Mouse (Mus musculus): ENCODE data around the gene Mpzl1. TPM values are rescaled to one million over a fixed set of nuclear protein-coding genes. Genes with fewer than 3 reads are reported as not detected.
"Not testable (repeated sequence)": the region's sequence is repeated elsewhere in the genome, so short reads cannot be mapped to it uniquely, and the experiment has no call there.

Mpzl1 gene
- polyA plus RNA-seq (2014; fragmentation: Nextera tagmentation; extraction: Ambion mirVana): 138 and 159 TPM in 2 replicates

GRCm38 (mm10) chr1:165634151-165634884, at the start of gene Mpzl1:
TSS of gene Mpzl1 (minus strand) at chr1:165634538.
- no peaks in the 10 kb centered on the region for H3K9me3 ChIP-seq (ENCODE audit: control insufficient read depth, low read length)
- H3K4me3 ChIP-seq (replicated peaks; ENCODE audit: low read depth, low read length): peak within 1 kb of the TSS; percentile 86
- ATAC-seq (ENCODE audit: low FRiP score, low TSS enrichment) (peak; percentile 99), DNase-seq (peak; percentile 99)
- H3K27ac ChIP-seq (replicated peaks; ENCODE audit: low read depth, low read length): peak within 1 kb of the TSS; percentile 96
- peak within 1 kb of the TSS; percentile 89 for H3K9ac ChIP-seq (replicated peaks; ENCODE audit: low read length)
- peak within 1 kb of the TSS; percentile 69 for H3K4me2 ChIP-seq (ENCODE audit: low read length)
- no peaks in the 10 kb centered on the region for H3K27me3 ChIP-seq (ENCODE audit: control insufficient read depth, insufficient read depth, low read length)
- WGBS: under 1% methylated on average over 61 of the region's 73 CpGs
- peaks cover 25% of the 10 kb centered on the region for H3K4me1 ChIP-seq (ENCODE audit: control insufficient read depth, insufficient read depth, low read length)
- H3K36me3 ChIP-seq (ENCODE audit: control insufficient read depth, insufficient read depth, low read length): no peaks in the 10 kb centered on the region

- WGBS: 85% methylated on average over 18 of the region's 18 CpGs
- no peaks in the 10 kb centered on the region for H3K27me3 ChIP-seq (ENCODE audit: control insufficient read depth, insufficient read depth, low read length)
- H3K27ac ChIP-seq (replicated peaks; ENCODE audit: low read depth, low read length): no peak overlapping the region
- no peaks in the 10 kb centered on the region for H3K4me1 ChIP-seq (ENCODE audit: control insufficient read depth, insufficient read depth, low read length)
- H3K9me3 ChIP-seq (ENCODE audit: control insufficient read depth, low read length): no peaks in the 10 kb centered on the region
- H3K4me3 ChIP-seq (replicated peaks; ENCODE audit: low read depth, low read length): no peak overlapping the region
- H3K9ac ChIP-seq (replicated peaks; ENCODE audit: low read length): no peak overlapping the region
- no peak overlapping the region for H3K4me2 ChIP-seq (ENCODE audit: low read length)
- ATAC-seq (ENCODE audit: low FRiP score, low TSS enrichment) (no peak), DNase-seq (no peak)
- H3K36me3 ChIP-seq (ENCODE audit: control insufficient read depth, insufficient read depth, low read length): no peaks in the 10 kb centered on the region
Measured at GRCm38 (mm10) chr1:165682056-165682853, 47.9 kb upstream of the Mpzl1 start.

- Histone ChIP-seq H3K4me3 (replicated peaks; ENCODE audit: low read depth, low read length) (no peak overlapping the region), H3K4me2 (ENCODE audit: low read length) (no peak overlapping the region), H3K36me3 (ENCODE audit: control insufficient read depth, insufficient read depth, low read length) (no peaks in the 10 kb centered on the region), H3K4me1 (ENCODE audit: control insufficient read depth, insufficient read depth, low read length) (no peaks in the 10 kb centered on the region), H3K9me3 (ENCODE audit: control insufficient read depth, low read length) (no peaks in the 10 kb centered on the region), H3K27me3 (ENCODE audit: control insufficient read depth, insufficient read depth, low read length) (no peaks in the 10 kb centered on the region), H3K27ac (replicated peaks; ENCODE audit: low read depth, low read length) (no peak overlapping the region), H3K9ac (replicated peaks; ENCODE audit: low read length) (no peak overlapping the region)
- 71% methylated on average over 13 of the region's 13 CpGs for WGBS
- ATAC-seq (ENCODE audit: low FRiP score, low TSS enrichment): no peak
- DNase-seq: no peak
Measured at GRCm38 (mm10) chr1:165681045-165681794, 46.9 kb upstream of the Mpzl1 start.

GRCm38 (mm10) chr1:165680086-165680485, 45.7 kb upstream of the Mpzl1 start:
- H3K36me3 ChIP-seq (ENCODE audit: control insufficient read depth, insufficient read depth, low read length); DNase-seq; H3K27ac ChIP-seq (replicated peaks; ENCODE audit: low read depth, low read length); H3K4me3 ChIP-seq (replicated peaks; ENCODE audit: low read depth, low read length); H3K9me3 ChIP-seq (ENCODE audit: control insufficient read depth, low read length); H3K4me1 ChIP-seq (ENCODE audit: control insufficient read depth, insufficient read depth, low read length); H3K27me3 ChIP-seq (ENCODE audit: control insufficient read depth, insufficient read depth, low read length); H3K4me2 ChIP-seq (ENCODE audit: low read length); ATAC-seq (ENCODE audit: low FRiP score, low TSS enrichment); H3K9ac ChIP-seq (replicated peaks; ENCODE audit: low read length): not testable (repeated sequence)

GRCm38 (mm10) chr1:165679618-165679997, 45.3 kb upstream of the Mpzl1 start:
- Histone ChIP-seq H3K9ac (replicated peaks; ENCODE audit: low read length) (no peak overlapping the region), H3K27ac (replicated peaks; ENCODE audit: low read depth, low read length) (no peak overlapping the region), H3K36me3 (ENCODE audit: control insufficient read depth, insufficient read depth, low read length) (no peaks in the 10 kb centered on the region), H3K27me3 (ENCODE audit: control insufficient read depth, insufficient read depth, low read length) (no peaks in the 10 kb centered on the region), H3K4me1 (ENCODE audit: control insufficient read depth, insufficient read depth, low read length) (no peaks in the 10 kb centered on the region), H3K4me2 (ENCODE audit: low read length) (no peak overlapping the region), H3K4me3 (replicated peaks; ENCODE audit: low read depth, low read length) (no peak overlapping the region), H3K9me3 (ENCODE audit: control insufficient read depth, low read length) (no peaks in the 10 kb centered on the region)
- DNase-seq (no peak), ATAC-seq (ENCODE audit: low FRiP score, low TSS enrichment) (no peak)
- 35% methylated on average over 3 of the region's 3 CpGs for WGBS

GRCm38 (mm10) chr1:165678861-165679617, 44.7 kb upstream of the Mpzl1 start:
- Histone ChIP-seq H3K9me3 (ENCODE audit: control insufficient read depth, low read length) (no peaks in the 10 kb centered on the region), H3K27ac (replicated peaks; ENCODE audit: low read depth, low read length) (no peak overlapping the region), H3K36me3 (ENCODE audit: control insufficient read depth, insufficient read depth, low read length) (no peaks in the 10 kb centered on the region), H3K9ac (replicated peaks; ENCODE audit: low read length) (no peak overlapping the region), H3K4me2 (ENCODE audit: low read length) (no peak overlapping the region), H3K27me3 (ENCODE audit: control insufficient read depth, insufficient read depth, low read length) (no peaks in the 10 kb centered on the region), H3K4me1 (ENCODE audit: control insufficient read depth, insufficient read depth, low read length) (no peaks in the 10 kb centered on the region), H3K4me3 (replicated peaks; ENCODE audit: low read depth, low read length) (no peak overlapping the region)
- WGBS: 67% methylated on average over 15 of the region's 15 CpGs
- no peak for ATAC-seq (ENCODE audit: low FRiP score, low TSS enrichment)
- no peak for DNase-seq

- no peak overlapping the region for H3K4me3 ChIP-seq (replicated peaks; ENCODE audit: low read depth, low read length)
- H3K27ac ChIP-seq (replicated peaks; ENCODE audit: low read depth, low read length): no peak overlapping the region
- no peak overlapping the region for H3K4me2 ChIP-seq (ENCODE audit: low read length)
- H3K9me3 ChIP-seq (ENCODE audit: control insufficient read depth, low read length): no peaks in the 10 kb centered on the region
- no peak for DNase-seq
- H3K9ac ChIP-seq (replicated peaks; ENCODE audit: low read length): no peak overlapping the region
- no peaks in the 10 kb centered on the region for H3K27me3 ChIP-seq (ENCODE audit: control insufficient read depth, insufficient read depth, low read length)
- no peak for ATAC-seq (ENCODE audit: low FRiP score, low TSS enrichment)
- WGBS: 60% methylated on average over 4 of the region's 4 CpGs
- no peaks in the 10 kb centered on the region for H3K36me3 ChIP-seq (ENCODE audit: control insufficient read depth, insufficient read depth, low read length)
- no peaks in the 10 kb centered on the region for H3K4me1 ChIP-seq (ENCODE audit: control insufficient read depth, insufficient read depth, low read length)
Measured at GRCm38 (mm10) chr1:165677558-165677957, 43.2 kb upstream of the Mpzl1 start.

GRCm38 (mm10) chr1:165676993-165677392, 42.7 kb upstream of the Mpzl1 start:
- Histone ChIP-seq H3K4me3 (replicated peaks; ENCODE audit: low read depth, low read length) (no peak overlapping the region), H3K27me3 (ENCODE audit: control insufficient read depth, insufficient read depth, low read length) (no peaks in the 10 kb centered on the region)

More at GRCm38 (mm10) chr1:165676993-165677392, 42.7 kb upstream of the Mpzl1 start:
- Histone ChIP-seq H3K4me1 (ENCODE audit: control insufficient read depth, insufficient read depth, low read length) (no peaks in the 10 kb centered on the region), H3K27ac (replicated peaks; ENCODE audit: low read depth, low read length) (no peak overlapping the region), H3K9ac (replicated peaks; ENCODE audit: low read length) (no peak overlapping the region), H3K36me3 (ENCODE audit: control insufficient read depth, insufficient read depth, low read length) (no peaks in the 10 kb centered on the region), H3K9me3 (ENCODE audit: control insufficient read depth, low read length) (no peaks in the 10 kb centered on the region), H3K4me2 (ENCODE audit: low read length) (no peak overlapping the region)
- DNase-seq (no peak), ATAC-seq (ENCODE audit: low FRiP score, low TSS enrichment) (no peak)
- WGBS: 75% methylated on average over 3 of the region's 3 CpGs
